Mouse (Mus musculus): ENCODE data around the gene Pmfbp1.

Gene Pmfbp1

DNA sequence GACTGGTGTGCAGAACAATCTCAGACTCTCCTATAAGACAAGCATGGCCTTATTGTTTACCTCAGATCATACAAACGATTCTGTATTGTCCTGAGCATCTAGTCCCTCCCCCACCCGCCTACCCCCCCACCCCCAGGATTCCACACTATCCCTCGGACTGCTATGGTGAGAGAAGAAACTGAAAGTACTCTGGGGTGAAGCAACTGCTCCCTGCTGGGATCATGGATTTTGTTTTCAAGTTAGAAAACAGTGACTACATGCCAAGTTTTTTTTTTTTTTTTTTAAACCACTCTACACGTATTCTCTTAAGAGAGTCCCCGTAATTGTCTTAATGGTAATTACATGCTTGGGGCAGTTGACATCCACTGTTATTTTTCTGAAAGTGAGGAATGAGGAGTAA lies 3.6 kb downstream of the Pmfbp1 start:
- in situ Hi-C loops (cut with MboI; ENCODE audit: unreplicated experiment in 2 of 2), result no loop called here

DNA sequence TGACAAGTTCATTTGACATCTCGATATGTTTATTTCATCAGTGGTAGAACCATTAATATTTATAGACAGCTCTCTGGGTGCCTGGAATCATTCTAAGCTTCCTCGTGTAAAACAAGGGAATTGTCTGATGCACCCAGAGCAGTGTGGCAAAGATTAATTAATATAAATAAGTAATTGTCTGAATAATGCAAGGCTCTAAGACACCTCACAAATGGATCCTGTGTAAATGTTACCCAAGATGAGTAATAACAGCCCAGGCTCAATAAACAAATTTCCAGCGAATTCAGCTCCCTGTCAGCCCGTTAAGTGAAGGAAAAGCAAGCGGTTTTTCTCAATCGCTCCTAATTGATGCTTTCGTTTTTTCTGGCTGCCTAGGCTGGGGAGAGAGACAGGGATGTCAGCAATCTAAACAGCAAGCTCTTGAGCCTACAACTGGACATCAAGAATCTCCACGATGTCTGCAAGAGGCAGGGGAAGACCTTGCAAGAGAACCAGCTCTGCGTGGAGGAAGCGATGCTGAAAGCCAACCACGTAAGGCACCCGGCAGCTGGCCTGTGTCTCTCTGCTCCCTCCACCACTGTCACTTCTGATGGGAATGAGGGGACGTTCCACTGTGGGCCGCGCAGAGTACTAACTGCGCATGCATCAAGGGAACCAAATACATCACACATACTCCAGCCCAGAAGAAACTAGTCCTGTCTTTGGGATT lies 5.3 kb downstream of the Pmfbp1 start:
- in situ Hi-C loops (cut with MboI; ENCODE audit: unreplicated experiment in 2 of 2), result no loop called here

DNA sequence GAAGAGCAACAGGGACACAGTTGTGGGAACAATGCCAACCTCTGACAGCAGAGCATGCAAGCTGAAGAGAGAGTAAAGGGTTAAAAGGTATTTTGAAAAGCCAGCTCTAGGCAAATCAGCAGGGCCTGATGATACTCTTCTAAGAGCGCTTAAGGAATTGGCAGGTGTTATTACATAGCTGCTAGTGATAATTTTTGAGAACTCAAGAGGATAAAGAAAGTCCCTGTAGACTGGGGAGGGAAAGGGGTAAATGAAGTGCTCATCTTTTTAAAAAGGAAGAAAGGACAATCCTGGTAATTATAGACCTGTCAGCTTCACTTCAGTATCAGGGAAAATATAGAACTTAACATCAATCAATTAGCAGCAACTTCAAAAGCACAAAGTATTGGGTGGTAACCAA lies 9.7 kb downstream of the Pmfbp1 start:
- in situ Hi-C loops (cut with MboI; ENCODE audit: unreplicated experiment in 2 of 2), result no loop called here

DNA sequence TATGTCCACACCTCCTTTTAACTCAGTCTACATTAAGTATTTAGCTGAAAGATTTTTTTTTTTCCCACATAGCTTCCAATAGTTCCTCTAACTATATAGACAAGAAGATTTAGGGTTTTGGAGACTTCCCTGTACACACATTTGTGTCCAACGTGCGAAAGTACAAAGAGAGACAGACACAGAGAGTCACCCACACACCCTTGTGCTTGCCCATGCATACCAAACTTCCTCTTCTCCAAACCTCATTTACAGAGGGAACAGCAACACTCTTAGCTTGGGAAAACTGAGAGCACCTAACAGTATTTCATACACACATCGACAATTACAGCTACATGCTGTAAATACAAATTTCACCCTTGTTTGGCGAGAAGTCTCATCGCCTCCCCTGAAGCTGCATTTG lies 11.7 kb downstream of the Pmfbp1 start:
- in situ Hi-C loops (cut with MboI; ENCODE audit: unreplicated experiment in 2 of 2), result no loop called here

DNA sequence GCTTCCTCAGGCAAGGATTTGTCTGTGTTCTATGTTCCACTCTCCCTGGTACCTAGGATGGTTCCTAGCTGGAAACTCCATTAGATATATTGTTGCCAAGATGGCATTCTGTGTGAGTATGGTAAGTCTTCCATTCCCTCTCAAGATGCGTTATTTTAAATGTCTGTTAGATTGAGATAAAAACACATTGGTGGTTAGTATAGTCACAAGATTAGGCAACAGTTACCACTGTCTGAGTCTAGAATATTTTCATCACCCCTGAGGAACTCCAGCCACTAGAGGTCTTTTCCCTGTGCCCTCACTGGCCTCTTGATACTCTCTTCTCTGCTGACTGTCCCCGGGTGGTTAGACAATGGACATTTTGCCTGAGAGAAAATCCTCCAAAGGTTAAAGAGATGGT lies 30.2 kb downstream of the Pmfbp1 start:
- in situ Hi-C loops (cut with MboI; ENCODE audit: unreplicated experiment in 2 of 2), result no loop called here

DNA sequence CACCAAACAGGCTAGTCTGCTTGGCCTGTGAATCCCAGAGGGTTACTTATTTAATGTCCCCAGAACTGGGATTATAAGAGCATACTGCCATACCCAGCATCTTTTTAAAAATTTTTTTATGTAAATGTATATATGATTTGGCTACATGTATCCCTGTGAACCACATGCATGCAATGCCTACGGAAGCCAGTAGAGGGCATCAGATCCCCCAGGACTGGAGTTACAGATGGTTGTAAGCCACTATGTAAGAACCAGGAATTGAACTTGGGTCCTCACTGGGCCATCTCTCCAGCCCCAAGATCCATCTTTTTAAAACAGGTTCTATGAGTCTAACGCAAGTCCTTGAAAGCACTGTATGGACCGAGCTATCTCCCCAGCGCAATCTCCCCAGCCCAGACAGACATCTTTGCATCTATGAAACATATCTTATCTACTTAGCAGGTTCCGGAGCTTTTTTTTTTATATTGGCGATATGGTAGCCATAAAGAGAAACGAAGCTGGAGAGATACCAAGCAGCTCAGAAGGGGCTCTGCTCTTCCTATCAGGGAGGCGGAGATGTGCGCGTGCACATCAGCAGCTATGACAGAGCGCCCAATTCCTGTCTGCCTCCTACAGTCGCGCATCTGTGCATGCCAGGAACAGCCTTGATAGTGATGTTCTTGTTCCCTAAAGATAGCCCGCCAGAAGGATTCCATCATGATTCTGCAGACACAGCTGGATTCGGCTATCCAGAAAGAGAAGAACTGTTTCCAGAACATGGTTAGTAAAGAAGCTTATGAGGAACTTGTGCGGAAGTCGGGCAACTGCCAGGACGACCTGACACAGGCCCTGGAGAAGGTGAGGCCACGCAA lies 41.5 kb downstream of the Pmfbp1 start:
- in situ Hi-C loops (cut with MboI; ENCODE audit: unreplicated experiment in 2 of 2), result loop anchor here (5.0 kb wide), 2 partner anchors 1928 to 1933 kb away; no protein-coding TSS in a partner anchor

DNA sequence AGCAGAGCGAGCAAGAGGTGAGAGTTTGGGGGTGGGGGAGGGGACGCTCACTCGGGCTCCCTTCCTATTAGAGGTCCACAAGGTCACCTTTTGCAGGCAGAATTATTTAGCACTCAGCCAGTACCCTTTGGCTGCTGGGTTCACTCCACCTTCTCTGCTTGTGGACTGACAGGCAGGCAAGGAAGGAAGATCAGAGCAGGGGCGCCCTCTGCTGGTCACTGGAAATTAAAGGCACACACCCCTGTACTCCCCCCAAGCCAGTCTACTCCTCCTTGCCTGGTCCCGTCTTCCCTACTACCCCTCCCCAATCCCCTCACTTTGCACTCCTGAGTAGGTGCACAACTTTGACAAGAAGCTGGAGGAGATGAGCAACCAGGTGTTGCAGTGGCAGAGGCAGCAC lies 42.9 kb downstream of the Pmfbp1 start:
- in situ Hi-C loops (cut with MboI; ENCODE audit: unreplicated experiment in 2 of 2), result loop anchor here (5.0 kb wide), 2 partner anchors 1929 to 1934 kb away; no protein-coding TSS in a partner anchor

DNA sequence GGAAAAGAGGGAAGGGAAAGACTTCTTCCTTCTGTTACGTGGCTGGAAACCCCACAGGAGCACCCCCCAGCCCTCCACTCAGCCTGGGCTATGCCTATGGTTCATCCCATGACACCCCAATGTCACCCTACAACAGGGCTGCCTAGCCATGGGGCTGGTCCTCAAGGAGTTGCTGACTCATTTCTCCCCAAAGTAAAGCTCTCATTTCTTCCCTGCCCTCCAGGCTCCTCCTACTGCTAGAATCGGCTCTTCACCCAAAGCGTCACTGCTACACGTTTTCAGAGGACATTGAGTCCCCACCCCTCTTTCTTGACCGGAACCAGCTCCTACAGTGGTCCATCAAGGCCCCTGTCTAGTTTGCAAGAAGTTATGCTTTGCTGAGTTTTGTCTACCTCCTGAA lies 48.3 kb downstream of the Pmfbp1 start:
- in situ Hi-C loops (cut with MboI; ENCODE audit: unreplicated experiment in 2 of 2), result no loop called here

DNA sequence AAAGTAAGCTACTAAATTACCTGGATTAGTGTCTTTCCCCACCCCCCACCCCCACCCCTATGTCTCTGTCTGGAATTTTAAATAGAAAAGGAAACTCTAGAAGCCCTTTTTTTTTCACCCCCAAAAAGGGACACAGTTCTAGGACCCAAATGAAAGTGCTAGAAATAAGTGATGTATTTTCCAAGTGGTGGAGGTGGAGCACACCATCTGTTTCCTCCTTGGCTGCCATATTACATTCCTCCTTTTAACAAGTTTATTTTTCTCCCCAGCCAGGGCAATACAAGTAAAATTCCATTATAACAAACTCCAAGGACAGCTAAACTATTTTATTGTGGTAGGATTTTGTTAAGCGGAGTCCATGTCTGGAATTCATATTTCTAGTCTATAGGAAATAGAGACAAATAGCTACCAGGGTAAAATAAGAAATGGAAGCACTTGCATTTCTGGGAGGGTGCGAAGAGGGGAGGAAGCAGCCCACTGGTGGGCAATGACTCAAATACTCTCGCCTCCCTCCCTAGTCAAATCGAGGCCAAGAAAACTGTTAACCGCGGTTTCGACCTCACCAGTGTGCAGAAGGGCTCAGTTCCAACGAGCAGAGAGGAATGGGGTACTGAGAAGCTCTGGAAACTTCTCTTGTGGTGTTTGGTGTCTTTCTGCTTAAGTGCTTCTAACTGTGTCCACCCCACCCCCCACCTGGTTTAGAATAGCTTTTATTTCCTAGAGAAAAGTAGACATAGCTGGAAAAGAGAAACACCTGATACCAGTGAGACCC lies 49.1 kb downstream of the Pmfbp1 start:
- in situ Hi-C loops (cut with MboI; ENCODE audit: unreplicated experiment in 2 of 2), result no loop called here

DNA sequence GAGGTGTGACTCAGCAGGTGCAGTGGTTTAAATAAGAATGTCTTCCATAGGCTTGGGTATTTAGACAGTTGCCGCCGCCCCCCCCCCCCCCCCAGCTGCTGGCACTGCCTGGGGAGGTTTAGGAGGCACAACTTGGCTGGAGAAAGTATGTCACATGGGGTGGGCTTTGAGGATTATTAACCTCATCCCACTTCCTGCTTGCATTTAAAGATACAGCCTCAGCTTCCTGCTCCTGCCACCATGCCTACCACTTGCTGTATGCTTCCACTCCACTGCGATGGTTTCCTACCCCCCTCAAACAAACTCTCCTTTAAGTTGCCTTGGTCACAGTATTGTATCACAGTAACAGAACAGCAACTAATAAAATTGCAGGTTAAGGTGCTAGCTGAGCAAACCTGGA lies 50.2 kb downstream of the Pmfbp1 start:
- in situ Hi-C loops (cut with MboI; ENCODE audit: unreplicated experiment in 2 of 2), result no loop called here

DNA sequence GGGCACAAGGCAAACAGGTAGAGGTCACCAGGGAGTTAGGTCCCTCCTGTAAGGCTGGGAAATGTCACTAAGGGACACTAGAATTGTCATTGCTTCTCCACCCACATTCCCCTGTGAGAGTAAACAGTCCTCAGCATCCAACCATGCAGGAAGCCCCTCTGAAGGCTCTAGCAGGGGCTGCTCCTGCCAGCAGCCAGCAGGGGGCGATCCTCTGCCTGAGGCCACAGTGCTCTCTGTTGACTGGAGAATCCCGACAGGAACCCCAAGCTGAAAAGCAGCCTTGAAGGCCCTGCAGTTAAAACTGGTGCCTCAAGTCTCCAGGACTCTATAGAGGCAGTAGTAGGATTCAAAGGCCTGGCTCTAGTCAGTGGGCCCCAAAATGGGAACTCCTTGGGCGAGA lies 57.8 kb downstream of the Pmfbp1 start:
- in situ Hi-C loops (cut with MboI; ENCODE audit: unreplicated experiment in 2 of 2), result loop anchor here (25.0 kb wide), 2 partner anchors 661 to 1061 kb away; partner anchors contain the start of genes Cmtr2 (in 2 of the 2) and Vac14 (in 1 of the 2)

DNA sequence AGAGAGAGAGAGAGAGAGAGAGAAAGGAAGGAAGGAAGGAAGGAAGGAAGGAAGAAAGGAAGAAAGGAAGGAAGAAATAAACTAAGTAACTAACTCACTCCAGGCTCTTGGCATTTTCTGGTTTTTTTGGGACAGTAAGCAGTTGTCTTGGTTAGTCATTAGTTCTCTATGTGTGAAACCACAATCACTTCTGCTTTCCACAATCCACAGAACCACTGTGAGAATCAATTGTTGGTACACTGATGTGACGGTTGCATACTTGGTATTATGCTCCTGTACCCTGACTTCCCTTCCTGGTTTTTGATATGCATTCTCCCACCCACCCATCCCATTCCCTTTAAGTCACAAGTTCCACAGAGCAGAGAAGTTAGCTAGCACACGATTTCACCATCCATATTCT lies 70.1 kb downstream of the Pmfbp1 start:
- in situ Hi-C loops (cut with MboI; ENCODE audit: unreplicated experiment in 2 of 2), result loop anchor here (25.0 kb wide), 2 partner anchors 648 to 1048 kb away; partner anchors contain the start of genes Cmtr2 (in 2 of the 2) and Vac14 (in 1 of the 2)

DNA sequence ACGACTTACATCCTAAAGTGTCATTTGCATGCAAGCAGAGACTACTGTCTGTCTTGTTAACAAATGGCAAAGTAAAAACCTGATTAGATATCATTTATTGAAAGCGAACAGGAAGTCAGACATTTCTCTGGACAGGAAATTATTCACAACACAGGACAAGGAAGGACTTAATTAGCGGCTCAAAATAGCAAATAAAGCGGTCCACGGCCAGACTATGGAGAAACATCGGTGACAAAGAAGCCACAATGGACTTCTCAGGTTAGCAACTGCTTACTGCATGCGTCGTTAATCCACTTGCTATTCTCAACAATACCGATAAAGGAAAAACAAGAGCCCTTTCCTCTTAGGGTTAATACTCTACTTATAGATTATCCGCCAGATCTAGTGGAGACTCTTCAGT lies 70.9 kb downstream of the Pmfbp1 start:
- in situ Hi-C loops (cut with MboI; ENCODE audit: unreplicated experiment in 2 of 2), result loop anchor here (5.0 to 25.0 kb wide), 3 partner anchors 43 to 1048 kb away; partner anchors contain the start of genes Cmtr2 (in 2 of the 2), Dhodh (in 2 of the 2) and Vac14 (in 1 of the 2)

DNA sequence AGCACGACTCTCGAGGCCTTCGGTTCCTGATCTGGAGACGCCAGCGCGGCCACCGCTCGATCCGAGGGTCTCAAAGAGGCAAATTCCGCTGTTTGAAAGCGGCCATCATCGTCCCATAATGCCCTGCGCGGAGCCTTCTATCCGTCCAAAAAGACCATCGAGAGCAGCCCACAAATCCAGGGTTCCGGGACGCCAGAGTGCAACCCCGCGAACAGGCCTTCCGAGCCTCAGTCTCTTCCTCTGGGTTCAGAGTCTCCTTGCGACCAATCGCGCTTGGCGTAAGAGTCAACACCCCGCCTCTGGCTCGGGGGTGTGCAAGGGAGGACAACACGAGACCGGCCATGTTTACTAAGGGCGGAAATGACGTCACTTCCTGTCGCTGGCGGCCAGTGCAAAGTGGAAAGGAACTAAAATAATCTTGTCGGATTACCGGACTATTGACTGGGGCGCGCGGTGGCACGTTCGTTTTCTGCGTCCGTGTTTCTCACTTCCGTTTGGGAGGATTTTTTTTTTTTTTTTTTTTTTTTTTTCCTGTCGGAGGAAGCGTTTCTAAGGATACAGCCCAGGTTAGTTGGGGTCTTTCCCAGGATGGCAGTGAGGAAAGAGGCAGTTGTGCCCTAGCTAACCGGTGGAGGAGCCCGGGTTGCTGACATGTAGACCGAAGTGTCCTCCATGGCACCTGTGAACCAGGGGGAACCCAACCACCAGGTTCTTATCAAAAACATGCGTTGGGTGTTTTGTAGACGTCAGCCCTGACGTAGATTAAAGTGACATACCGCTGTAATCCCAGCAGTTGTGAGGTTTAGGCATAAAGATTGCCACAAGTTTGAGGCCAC lies 71.9 kb downstream of the Pmfbp1 start, which contains the start of the genes Dhx38 and Txnl4b:
Dhx38 (minus strand) TSS at position 364 of the 836 bp plus-strand sequence.
Txnl4b (plus strand) TSS at position 395 of the 836 bp plus-strand sequence.
- in situ Hi-C loops (cut with MboI; ENCODE audit: unreplicated experiment in 2 of 2), result loop anchor here (5.0 to 25.0 kb wide), 3 partner anchors 42 to 1047 kb away; partner anchors contain the start of genes Cmtr2 (in 2 of the 2), Dhodh (in 2 of the 2) and Vac14 (in 1 of the 2)

DNA sequence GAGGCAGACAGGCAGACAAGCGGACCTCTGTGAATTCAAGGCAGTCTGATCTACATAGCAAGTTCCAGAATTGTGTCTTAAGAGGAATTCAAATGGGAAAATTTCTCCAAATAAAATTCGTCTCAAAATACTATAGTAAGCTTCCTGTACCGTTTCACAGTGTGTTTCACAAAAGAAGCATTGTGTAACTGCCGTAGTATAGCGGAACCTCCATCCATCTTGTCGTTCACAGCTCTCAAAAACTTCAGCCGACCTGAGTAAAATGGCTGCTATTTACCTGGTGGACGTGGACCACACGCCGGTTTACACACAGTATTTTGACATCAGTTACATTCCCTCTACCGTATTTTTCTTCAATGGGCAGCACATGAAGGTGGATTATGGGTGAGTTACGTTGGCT lies 77.3 kb downstream of the Pmfbp1 start:
- in situ Hi-C loops (cut with MboI; ENCODE audit: unreplicated experiment in 2 of 2), result loop anchor here (25.0 kb wide), 2 partner anchors 641 to 1041 kb away; partner anchors contain the start of genes Cmtr2 (in 2 of the 2) and Vac14 (in 1 of the 2)

DNA sequence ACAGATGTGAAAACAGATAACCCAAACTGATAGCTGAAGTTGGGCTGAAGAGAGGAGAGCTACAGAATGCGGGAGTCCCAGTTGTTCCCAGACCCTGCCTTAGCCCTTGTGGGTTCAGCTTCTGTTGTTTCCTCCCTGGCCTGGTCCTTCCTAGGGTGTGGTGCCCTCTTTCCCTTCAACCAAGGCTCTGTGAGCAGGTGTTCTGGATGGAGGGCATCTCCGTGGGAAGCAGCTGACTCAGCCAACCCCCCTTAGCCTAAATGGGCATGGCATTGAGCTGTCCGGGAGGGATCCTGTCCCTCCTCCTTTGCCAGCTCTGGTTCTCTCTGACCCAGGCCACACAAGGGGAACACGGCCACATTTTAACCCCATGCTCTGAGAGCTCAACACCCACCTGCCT lies 82.5 kb downstream of the Pmfbp1 start:
- in situ Hi-C loops (cut with MboI; ENCODE audit: unreplicated experiment in 2 of 2), result no loop called here

DNA sequence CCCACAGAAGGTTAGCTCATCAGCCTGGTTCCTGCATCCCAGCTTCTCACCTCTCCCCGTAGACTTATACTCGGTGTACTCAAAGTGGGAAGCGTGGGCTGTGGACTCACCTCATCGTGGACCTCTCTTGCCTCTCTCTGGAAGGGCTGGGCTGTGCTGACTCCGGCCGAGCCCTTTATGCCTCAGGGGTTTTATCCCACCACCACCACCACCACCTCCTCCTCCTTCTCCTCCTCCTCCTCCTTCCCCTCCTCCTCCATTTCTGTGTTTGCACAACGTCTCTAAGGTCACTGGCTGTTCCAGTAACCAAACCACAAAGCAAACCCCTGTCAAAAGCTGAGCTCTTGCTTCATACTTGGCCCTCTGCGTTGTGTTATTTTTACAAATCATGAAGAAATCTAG lies 85.1 kb downstream of the Pmfbp1 start, which contains the start of gene Hp:
Hp (minus strand) TSS at position 273 of the 402 bp plus-strand sequence.
- in situ Hi-C loops (cut with MboI; ENCODE audit: unreplicated experiment in 2 of 2), result no loop called here

DNA sequence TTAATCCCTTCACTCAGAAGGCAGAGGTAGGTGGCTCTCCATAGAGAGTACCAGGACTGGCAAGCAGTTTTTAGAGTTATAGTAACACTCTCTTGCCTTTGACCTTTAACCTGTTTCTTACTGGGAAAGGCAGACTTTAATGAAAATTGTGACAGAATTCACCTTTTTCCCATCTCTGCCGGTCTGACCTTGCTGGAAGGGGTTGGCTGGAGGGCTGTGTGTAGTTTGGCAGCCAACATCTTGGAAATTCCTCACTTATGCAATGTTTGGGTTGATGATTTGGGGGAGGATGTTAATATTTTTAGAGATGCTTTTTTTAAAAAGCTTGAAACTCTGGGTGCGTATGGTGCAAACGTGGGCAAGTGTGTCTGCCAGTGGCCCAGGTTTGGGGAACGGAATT lies 90.5 kb downstream of the Pmfbp1 start:
- in situ Hi-C loops (cut with MboI; ENCODE audit: unreplicated experiment in 2 of 2), result no loop called here

DNA sequence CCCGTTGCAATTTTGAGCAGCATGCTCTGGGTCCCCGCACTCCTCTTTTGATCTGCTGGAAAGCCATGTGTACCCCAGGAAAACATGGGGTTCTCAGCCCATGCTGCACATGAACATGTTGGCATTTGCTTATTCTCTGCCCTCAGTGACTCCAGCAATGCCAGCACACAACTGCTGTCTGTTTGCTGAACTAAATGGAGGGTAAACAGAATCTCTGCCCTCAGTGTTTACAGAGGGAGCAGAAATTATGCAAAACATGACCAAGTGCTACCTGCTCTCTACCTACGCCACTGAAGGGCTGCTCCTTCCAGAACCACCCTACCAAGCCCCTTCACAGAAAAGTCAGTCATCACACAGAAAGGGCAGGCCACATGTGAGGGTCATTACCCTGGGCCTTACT lies 91.0 kb downstream of the Pmfbp1 start:
- in situ Hi-C loops (cut with MboI; ENCODE audit: unreplicated experiment in 2 of 2), result no loop called here

Measured in v-Abl transformed pro-B cells (cell line).